Mouse (Mus musculus): ENCODE results near the gene Ralb.

The Ralb gene

GRCm38 (mm10) chr1:119525689-119526591, 21.3 kb upstream of the Ralb start, which contains the start of gene Tmem185b:
TSS of gene Tmem185b (plus strand) at chr1:119526160.
- ATAC-seq (ENCODE audit: insufficient number of reproducible peaks, low FRiP score, low TSS enrichment), result peak; percentile 87

DNA sequence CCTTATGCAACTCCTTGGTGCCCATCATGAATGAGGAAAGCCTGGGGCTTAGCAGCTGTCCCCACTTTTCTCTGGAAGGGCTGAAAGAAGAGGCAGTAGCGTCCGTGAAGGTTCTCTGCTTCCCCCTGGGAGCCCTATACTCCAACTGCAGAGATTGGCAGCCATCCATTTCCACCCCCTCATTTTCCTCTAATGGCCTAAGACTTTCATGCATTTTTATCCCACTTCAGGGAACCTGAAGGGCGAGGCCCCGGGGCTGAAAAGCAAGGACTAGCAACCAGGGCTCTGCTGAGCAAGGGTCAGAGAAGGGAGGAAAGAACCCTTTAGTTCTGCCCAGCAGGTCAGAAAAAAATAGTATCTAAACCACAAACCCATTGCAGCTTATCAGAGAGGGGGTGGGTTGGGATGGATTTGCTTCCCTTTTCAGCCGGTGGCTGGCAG, 20.4 kb upstream of the Ralb start:
- no peak for ATAC-seq (ENCODE audit: insufficient number of reproducible peaks, low FRiP score, low TSS enrichment)

DNA sequence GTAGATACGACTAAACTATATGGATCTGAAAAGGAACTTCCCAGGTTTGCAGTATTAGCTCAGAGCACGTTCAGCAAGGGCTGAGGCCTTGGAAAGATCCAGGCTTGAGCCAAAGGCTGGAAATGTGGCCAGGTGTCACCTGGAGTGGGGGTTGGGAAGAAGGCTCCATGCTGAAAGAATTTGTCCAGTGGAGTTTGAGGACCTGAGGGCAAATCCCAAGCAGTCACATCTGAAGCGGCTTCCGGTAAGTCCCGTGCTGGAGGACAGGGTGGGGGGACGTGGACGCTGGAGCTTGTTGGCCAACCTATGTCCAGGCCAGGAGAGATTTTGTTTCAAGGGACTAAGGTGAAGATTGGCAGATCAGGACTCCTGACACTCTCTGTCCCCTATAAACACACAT, 19.2 kb upstream of the Ralb start:
- no peak for ATAC-seq (ENCODE audit: insufficient number of reproducible peaks, low FRiP score, low TSS enrichment)

- ATAC-seq (ENCODE audit: insufficient number of reproducible peaks, low FRiP score, low TSS enrichment), result no peak
Measured at GRCm38 (mm10) chr1:119523369-119523768, 18.8 kb upstream of the Ralb start.

DNA sequence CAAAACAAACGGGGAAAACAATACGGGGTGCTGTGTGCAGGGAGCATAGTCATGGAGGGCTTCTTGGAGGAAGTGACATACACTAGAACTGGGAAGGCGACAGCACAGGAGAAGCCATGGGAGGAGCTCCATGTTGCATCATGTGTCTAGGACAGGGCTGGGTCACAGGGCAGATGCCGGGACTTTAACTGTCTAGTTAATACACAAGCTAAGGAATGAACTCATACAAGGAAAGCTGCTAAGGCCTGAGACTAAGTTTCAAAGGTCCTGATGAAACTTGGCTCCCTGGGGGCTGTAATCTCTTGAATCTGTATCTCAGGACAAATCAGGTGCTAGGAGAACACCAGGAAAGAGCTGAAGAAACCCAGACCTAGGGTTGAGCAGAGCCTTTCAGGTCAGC, 18.1 kb upstream of the Ralb start:
- no peak for ATAC-seq (ENCODE audit: insufficient number of reproducible peaks, low FRiP score, low TSS enrichment)

- no peak for ATAC-seq (ENCODE audit: insufficient number of reproducible peaks, low FRiP score, low TSS enrichment)
Measured at GRCm38 (mm10) chr1:119521681-119522080, 17.1 kb upstream of the Ralb start.

DNA sequence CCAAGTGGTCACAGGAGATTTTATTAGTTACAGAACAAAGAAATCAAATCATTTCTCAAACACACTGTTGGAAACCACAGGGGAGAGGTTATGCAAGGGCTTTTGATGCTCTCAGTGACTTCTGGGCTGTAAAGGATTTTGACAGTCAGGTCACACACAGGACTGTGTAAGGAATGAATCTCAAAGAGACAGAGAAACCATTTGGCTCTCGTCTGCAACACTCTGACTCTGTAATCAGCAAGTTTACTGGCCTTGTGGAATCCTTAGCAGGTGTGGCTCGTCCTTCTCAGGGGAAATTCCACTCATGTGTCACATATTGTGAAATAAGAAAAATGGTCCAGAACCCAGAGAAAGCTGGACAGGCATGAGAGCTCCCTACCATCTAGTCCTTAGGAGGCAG, 16.4 kb upstream of the Ralb start:
- ATAC-seq (ENCODE audit: insufficient number of reproducible peaks, low FRiP score, low TSS enrichment), result no peak

DNA sequence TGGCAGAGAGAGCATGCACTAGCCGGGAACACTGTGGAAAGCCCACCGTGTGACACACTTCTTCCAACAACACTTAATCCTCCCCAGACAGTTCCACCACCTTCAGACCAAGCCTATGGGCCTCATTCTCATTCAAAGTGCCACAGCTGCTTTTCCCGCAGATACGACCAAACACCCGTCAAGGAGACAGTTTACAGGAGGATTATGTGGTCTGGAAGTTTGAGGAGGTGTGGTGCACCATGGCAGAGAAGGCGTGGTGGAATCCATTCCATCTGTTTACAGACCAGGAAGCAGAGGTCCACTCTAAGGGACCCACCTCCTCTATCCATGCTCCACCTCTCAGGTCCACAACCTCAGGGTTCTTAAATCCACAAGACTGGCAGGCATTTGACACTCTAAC, 14.7 kb upstream of the Ralb start:
- no peak for ATAC-seq (ENCODE audit: insufficient number of reproducible peaks, low FRiP score, low TSS enrichment)

DNA sequence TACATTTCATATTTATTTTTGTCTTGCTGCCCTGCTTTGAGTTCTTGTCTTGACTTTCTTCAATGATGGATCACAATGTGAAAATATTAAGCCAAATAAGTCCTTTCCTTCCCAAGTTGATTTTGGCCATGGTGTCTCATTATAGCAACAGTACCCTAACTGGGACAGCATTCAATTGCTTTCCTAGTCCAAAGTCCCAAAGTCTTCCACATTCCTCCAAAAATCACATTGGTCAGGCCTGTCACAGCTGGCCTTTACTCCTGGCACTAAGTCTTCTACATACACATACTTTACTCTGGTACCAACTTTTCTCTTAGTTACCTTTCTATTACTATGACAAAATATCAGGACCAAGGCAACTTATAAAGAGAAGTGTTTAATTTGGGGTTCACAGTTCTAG, 14.2 kb upstream of the Ralb start:
- ATAC-seq (ENCODE audit: insufficient number of reproducible peaks, low FRiP score, low TSS enrichment), result no peak

GRCm38 (mm10) chr1:119518060-119518459, 13.5 kb upstream of the Ralb start:
- no peak for ATAC-seq (ENCODE audit: insufficient number of reproducible peaks, low FRiP score, low TSS enrichment)

GRCm38 (mm10) chr1:119510857-119511256, 6.3 kb upstream of the Ralb start:
- no peak for ATAC-seq (ENCODE audit: insufficient number of reproducible peaks, low FRiP score, low TSS enrichment)

GRCm38 (mm10) chr1:119510409-119510808, 5.8 kb upstream of the Ralb start:
- no peak for ATAC-seq (ENCODE audit: insufficient number of reproducible peaks, low FRiP score, low TSS enrichment)

DNA sequence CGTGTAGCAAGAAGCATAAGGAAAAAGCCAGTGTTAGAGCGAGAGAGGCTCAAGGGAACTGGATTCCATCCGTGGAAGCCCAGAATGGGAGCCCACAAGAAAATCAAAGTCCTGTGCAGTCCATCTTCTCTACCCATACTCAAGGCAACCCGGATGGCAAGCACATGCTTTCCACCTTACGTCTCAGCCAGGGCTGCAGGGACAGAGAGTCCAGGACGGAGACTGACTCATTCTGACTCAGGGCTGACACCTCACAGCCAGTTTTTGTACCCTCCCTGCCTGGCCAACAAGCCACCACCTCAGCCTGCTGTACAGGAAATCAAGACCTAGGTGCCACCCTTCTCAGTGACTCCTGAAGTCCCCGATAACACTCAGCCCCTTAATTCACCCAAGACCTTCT, 4.9 kb upstream of the Ralb start:
- ATAC-seq (ENCODE audit: insufficient number of reproducible peaks, low FRiP score, low TSS enrichment), result no peak

- no peak for ATAC-seq (ENCODE audit: insufficient number of reproducible peaks, low FRiP score, low TSS enrichment)
Measured at GRCm38 (mm10) chr1:119508548-119508947, 4.0 kb upstream of the Ralb start.

DNA sequence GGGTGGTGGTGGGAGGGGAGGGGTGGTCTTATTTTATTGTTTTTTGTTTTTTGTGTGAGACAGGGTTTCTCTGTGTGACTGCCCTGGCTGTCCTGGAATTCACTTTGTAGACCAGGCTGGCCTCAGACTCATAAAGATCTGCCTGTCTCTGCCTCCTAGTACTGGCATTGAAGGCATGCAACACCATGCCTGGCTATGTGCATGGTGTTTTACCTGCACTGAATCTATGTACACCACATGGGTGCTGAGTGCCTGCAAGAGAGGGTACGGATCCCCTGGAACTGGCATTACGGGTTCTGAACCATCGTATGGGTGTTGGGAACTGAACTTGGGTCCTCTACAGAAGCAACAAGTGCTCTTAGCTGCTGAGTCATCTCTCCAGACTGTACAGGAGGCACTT, 1.4 kb upstream of the Ralb start:
- no peak for ATAC-seq (ENCODE audit: insufficient number of reproducible peaks, low FRiP score, low TSS enrichment)

DNA sequence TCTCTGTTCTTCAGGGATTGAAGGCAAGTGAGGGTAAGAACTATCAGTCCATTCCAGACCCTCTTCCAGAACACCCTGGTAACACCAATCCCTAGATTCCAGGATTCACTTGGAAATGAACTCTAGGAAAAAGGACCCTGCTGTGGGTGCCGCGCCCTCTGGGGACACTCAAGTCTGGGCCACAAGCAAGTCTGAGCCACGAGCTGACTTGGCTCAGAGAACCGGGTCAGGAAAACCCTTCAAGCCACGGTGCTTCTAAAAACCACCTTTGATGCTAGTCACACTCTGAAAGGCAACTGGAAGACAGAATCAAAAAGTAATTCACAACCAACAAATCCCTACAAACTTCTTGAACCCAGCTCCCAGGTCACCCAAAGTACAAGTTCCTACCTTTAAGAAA, 786 bp downstream of the Ralb start:
- ATAC-seq (ENCODE audit: insufficient number of reproducible peaks, low FRiP score, low TSS enrichment), result no peak

DNA sequence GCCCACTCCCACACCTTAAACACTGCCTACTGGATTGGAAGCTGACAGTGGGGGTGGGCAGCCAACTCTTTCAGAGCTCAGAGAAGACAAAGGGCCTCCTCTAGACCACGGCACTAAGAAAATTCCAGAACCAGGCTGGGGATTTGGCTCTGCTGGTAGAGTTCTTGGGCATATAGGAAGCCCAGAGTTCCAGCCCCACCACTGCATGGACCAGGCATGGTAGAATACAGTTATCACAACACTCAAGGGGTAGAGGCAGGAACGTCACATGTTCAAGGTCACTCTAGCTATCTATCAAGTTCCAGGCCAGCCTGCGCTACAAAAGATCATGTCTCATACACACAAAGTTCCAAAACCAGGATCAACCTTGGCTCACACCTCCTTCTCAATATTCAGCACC, 1.4 kb downstream of the Ralb start:
- ATAC-seq (ENCODE audit: insufficient number of reproducible peaks, low FRiP score, low TSS enrichment), result no peak

DNA sequence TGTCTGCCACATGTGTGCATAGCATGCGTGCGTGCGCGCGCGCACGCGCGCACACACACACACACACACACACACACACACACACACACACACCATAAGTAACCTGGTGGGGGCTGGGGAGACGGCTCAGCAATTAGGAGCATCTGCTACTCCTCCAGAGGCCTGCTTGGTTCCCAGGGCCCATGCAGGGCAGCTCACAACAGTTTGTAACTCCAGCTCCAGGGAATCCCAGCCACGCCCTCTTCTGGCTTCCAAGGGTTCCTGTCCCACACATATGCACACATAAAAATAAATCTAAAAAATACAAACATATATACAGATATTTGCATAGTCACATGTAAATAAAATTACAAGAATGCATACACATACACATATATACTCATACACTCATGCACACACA, 1.9 kb downstream of the Ralb start:
- no peak for ATAC-seq (ENCODE audit: insufficient number of reproducible peaks, low FRiP score, low TSS enrichment)

DNA sequence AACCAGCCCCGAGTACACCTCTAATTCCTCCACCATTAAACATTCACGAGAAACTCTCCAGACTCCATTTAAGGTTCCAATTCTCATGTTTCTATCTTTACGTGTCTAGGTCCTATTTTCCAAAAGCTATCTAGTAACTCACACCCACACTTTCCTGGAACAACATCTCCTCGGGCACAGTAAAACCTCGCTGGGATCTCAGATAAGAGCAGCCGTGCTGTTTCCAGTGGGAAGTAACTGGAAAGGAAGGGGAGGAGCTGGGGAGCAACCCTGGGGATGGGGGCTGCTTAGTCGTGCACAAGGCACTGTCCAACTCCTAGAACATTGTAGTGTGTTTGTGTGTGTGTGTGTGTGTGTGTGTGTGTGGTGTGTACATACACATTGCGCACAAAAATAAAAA, 2.7 kb downstream of the Ralb start:
- ATAC-seq (ENCODE audit: insufficient number of reproducible peaks, low FRiP score, low TSS enrichment), result no peak

- no peak for ATAC-seq (ENCODE audit: insufficient number of reproducible peaks, low FRiP score, low TSS enrichment)
Measured at GRCm38 (mm10) chr1:119499456-119499855, 5.1 kb downstream of the Ralb start.

GRCm38 (mm10) chr1:119498536-119499231, 5.9 kb downstream of the Ralb start:
- ATAC-seq (ENCODE audit: insufficient number of reproducible peaks, low FRiP score, low TSS enrichment), result no peak
